Mouse (Mus musculus): Measurements from ENCODE around the gene Arhgap19. TPM values are rescaled to one million over a fixed set of nuclear protein-coding genes. Genes with fewer than 3 reads are reported as not detected.

Arhgap19 gene
- 29.4 and 29.5 TPM in 2 replicates for polyA plus RNA-seq (2015; fragmentation: Nextera tagmentation; extraction: Ambion mirVana)

GRCm38 (mm10) chr19:41801742-41802369, at the start of gene Arhgap19:
TSS of gene Arhgap19 (minus strand) at chr19:41802047.

GRCm38 (mm10) chr19:41847992-41848851, 46.4 kb upstream of the Arhgap19 start, which contains the start of gene Frat2:
TSS of gene Frat2 (minus strand) at chr19:41848132.

DNA sequence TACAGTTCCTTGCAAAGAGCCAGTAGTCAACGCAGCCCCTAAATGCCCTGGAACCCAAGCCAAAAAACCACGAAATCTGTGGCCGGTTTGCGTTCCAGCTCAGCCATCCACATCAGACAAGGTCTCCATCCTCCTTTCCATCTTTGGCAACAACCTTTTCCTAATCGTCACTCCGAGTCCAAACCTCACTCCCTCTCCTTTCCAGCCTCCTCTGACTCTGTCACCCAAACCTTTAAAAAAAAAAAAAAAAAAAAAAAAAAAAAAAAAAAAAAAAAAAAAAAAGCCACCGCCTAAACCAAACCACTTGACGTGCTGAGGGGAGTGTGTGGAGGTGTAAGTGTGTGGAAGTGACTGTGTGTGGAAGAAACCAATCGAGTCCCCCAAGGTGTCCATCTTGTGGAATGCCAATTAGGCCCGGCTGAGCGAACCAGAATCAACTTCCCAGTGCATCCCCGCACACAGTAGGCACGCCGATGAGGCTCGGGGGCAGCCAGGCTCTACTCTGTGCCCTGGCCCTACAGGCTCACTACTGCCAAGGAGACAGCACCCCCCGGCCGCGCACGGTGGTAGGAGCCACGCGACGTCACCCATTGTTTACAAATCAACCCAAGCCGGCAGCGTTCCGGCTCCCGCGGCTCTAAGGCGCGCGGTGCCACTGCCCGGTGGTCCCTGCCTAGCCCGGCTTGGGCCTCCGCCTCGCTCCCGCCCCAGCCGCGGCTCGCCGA, 27.7 kb upstream of the Arhgap19 start, which contains the start of gene Frat1:
Gene Frat1, plus strand, starts transcription at position 590 of the 725 bp plus-strand sequence.

DNA sequence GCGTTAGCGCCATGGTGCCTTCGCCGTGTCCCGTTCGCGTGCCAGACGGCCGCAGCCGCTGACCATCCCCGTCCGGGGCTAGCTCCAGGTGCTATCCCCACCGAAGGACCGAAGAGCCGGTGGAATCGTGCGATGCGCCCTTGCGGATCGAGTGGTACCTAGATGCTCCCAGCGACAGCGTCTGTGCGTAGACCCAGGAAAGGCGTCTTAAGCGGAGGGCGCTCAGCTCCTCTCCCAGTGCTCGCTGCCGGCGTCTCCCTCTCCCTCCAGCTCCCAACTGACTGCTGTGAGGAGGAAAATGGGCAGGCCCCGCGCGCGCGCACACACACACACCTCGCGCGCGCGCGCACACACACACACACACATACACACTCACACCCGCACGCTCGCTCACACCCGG, 58.5 kb downstream of the Arhgap19 start, which contains the start of gene Slit1:
Gene Slit1, minus strand, starts transcription at position 270 of the 400 bp plus-strand sequence.

Other genes starting within 250 kb of the Arhgap19 start
- 1.4 and 1.6 TPM in 2 replicates for gene Gm340, start 219.7 kb downstream of the Arhgap19 start, polyA plus RNA-seq (2015; fragmentation: Nextera tagmentation; extraction: Ambion mirVana)
- gene Slit1, start 58.4 kb downstream of the Arhgap19 start, polyA plus RNA-seq (2015; fragmentation: Nextera tagmentation; extraction: Ambion mirVana) = 0.13 and 0.28 TPM in 2 replicates
- 24.6 and 25.8 TPM in 2 replicates for gene Frat1, start 27.9 kb upstream of the Arhgap19 start, polyA plus RNA-seq (2015; fragmentation: Nextera tagmentation; extraction: Ambion mirVana)
- gene Frat2, start 46.1 kb upstream of the Arhgap19 start, polyA plus RNA-seq (2015; fragmentation: Nextera tagmentation; extraction: Ambion mirVana) = 11.7 and 12.3 TPM in 2 replicates
- gene Rrp12, start 94.1 kb upstream of the Arhgap19 start, polyA plus RNA-seq (2015; fragmentation: Nextera tagmentation; extraction: Ambion mirVana) = 8.0 TPM in 2 replicates
- gene Pgam1, start 109.9 kb upstream of the Arhgap19 start, polyA plus RNA-seq (2015; fragmentation: Nextera tagmentation; extraction: Ambion mirVana) = 136 and 152 TPM in 2 replicates
- gene Exosc1, start 131.4 kb upstream of the Arhgap19 start, polyA plus RNA-seq (2015; fragmentation: Nextera tagmentation; extraction: Ambion mirVana) = 65.5 and 67.9 TPM in 2 replicates
- 43.8 and 46.1 TPM in 2 replicates for gene Zdhhc16, start 131.4 kb upstream of the Arhgap19 start, polyA plus RNA-seq (2015; fragmentation: Nextera tagmentation; extraction: Ambion mirVana)
- gene Mms19, start 179.1 kb upstream of the Arhgap19 start, polyA plus RNA-seq (2015; fragmentation: Nextera tagmentation; extraction: Ambion mirVana) = 12.9 and 18.3 TPM in 2 replicates
- gene Ubtd1, start 179.7 kb upstream of the Arhgap19 start, polyA plus RNA-seq (2015; fragmentation: Nextera tagmentation; extraction: Ambion mirVana) = 6.5 and 9.7 TPM in 2 replicates
- 5.4 and 6.2 TPM in 2 replicates for gene Ankrd2, start 234.0 kb upstream of the Arhgap19 start, polyA plus RNA-seq (2015; fragmentation: Nextera tagmentation; extraction: Ambion mirVana)
- 0.81 and 1.1 TPM in 2 replicates for gene Hoga1, start 243.6 kb upstream of the Arhgap19 start, polyA plus RNA-seq (2015; fragmentation: Nextera tagmentation; extraction: Ambion mirVana)

All from spleen, postnatal 0 days (tissue).